Mouse (Mus musculus) CD4-positive helper T cell, adult 2 months (primary cell): Measurements from ENCODE around the gene Mast3.

ENCODE experiments used
- DNase-seq: peaks from one replicate; pipeline ENCODE4 v3.0.0-alpha.2; 2012; ENCODE audit warnings: low read depth, missing footprints, low spot score

Gene Mast3

DNA sequence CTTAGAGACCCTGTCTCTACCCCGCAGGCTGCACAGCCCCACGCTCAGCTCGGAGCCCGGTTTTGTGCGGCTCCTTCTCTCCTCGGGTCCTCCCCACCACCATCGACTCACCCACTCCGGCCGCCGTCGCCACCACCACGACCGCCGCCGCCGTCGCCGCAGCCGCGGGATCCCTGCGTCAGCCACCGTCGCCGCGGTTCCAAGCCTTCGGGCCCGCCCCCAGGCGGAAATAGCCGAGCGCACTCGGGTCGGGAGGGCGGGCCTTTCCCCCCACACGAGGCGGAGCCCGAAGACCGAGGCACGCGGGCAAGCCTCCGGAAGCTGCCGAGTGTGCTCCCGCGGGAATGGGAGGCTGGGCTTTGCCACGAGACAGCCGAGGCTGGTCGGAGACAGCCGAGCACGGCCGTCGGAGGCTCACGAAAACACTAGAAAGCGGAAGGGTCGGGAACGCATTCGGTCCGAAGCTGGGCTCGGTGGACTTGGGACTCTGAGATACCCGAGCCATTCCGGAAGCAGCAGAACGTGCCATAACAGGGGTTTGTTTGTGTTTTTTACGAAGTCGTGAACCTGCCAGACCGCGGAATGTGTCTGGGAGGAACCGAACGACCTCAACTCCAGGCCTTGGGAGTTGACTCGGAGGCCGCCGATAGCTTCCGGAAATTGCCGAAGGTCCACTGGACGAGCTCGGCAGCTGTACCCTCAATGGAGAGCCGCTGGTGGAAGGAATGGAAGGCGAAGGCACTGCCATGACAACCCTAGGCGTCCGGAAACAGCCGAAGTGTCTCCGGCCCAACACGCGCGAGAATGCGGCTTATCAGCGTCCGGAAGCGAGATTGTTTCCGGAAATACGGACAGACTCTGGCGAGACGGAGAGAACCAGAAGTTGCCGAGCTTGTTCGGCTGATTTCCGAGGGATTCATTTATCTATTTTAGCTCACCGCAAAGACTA is 28.1 kb downstream of the Mast3 start, which contains the start of gene Pik3r2:
TSS of gene Pik3r2 (minus strand) at position 218 of the 949 bp plus-strand sequence.
- peak; percentile 98 for DNase-seq

DNA sequence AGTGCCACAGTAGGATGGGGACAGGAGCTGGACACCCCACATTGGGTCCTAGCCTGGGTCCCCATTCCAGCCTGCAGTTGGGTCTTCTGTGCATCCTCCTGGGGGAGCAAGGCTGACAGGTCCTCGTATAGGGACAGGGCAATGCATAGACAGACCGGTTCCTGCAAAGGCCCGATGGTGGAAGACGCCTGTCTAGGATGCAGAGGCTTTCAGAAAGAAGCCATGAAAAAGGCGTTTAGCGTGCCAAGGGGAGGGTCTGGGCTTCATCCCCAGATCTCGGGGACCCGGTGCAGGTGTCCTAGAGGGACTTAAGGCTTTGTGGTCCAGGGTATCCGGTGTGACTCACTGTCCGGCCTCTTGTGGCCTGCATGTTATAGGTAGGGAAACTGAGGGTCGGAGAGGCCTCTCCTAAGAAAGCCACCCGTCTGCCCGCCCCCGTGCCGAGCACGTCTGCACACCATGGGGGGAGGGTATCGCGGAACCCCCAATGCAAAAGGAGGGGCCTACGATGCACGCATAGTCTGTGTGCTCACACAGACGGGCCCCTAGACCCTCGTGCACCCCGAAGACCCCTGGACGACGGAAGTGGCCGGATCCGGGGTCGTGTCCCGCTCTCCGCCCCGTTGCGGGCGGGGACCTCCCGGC is 28.9 kb downstream of the Mast3 start:
- no peak for DNase-seq

DNA sequence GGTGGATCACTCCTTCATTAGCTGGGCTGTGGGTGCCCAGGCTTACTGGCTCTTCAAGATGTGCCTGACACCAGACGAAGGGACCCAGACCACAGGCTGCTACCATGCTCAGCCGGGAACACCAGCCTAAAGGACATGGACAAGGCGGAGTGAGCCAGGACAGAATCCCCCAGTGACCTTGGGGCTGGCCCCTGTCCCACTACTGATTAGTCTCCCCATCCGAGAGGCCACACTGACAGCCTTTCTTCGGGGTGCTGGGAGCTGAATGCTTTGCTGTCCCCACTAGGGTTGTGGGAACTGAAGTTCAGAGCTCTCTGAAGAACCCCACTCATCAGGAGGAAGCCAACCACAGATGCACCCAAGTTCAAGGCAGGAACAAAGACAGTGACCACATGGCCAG is 29.6 kb downstream of the Mast3 start:
- DNase-seq = no peak

DNA sequence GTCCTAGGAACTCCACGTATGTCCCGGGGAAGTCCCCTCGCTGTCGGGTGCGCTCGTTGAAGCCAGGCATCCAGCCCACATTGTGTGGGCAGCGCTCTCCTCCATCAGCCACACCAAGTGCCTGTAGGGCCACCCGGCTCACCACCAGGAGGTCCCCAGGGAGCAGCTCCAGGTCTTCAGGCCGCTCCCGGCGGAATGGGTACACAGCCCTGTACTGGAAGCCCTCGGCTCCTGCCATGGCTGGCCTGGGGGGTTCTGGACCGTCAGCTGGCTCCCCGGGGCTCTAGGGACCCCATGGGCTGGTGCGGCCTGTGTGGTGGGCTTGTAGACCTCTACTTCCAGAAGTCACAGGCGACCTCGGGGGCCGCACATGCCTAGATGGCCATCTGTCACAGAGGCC is 30.1 kb downstream of the Mast3 start:
- DNase-seq = no peak

DNA sequence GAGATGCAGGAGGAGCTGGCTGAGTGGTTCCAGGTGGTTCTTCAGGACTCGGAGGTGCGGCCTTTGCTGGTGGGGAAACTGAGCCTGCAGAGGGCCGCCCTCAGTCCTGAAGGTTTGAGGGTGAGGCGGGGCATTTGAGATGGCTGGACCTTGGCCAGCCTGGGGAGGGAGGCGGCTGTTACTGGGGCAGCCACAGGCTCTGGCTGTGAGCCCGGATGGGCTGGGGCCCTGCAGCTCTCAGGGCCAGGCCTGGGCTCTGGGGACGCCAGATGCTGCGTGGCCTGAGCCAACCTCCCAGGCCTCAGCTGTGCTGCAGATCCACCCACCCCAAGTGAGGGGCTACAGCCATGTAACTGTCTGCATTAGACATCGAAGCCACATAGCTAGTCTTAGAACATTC is 31.0 kb downstream of the Mast3 start:
- no peak for DNase-seq

DNA sequence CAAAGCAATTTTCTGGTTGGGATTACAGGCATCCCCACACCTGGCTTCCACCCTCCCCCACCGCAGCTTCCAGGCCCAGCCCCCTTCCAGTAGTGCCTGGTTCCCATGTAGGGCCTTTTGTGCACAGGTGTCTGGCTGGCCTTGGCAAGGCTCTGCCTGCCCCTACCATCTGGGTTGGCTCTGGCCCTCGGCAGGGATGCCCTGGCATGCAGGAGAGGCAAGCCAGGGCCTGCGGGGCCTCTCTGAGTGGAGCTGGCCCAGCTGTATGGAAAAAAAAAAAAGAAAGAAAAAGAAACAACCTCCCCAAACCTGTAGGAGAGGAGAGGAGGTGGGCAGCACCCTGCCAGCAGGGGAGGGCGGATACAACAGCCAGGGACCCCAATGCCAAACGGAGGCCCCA is 31.4 kb downstream of the Mast3 start:
- DNase-seq = no peak

DNA sequence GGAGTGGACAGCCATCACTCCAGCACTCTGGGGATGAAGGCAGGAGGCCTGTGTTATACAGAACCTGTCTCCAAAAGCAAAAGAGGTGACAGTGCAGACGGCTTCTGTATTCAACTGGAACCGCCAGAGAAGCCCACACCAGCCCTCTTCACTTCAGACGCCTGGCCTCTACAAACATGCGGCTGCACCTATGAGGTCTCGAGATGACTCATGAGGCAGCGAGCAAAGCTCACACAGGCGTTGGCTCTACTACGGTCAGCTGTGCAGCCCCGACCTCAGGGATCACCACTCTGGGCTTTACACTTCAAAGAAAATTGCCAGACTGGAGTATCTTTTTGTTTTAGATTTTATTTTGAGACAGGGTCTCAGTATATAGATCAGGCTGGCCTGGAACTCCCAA is 32.0 kb downstream of the Mast3 start:
- DNase-seq = no peak

DNA sequence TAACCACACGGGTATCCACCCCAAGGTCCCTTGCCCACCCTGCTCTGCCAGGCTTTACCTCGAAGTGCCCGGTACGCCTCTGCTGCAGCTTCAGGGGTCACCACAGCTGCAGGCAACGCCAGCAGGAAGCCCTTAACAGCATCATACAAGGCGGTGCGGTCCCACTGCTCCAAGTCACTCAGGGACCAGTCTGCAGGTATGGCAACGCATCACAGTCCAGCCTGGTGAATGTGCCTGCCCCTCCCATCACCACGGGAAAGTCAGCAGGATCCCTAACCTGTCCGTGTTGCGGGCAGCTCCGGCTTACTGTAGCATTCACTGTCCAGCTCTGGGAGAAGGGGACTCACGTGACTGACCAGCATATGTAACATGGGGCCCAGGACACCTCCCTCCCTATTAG is 32.8 kb downstream of the Mast3 start:
- DNase-seq = no peak

DNA sequence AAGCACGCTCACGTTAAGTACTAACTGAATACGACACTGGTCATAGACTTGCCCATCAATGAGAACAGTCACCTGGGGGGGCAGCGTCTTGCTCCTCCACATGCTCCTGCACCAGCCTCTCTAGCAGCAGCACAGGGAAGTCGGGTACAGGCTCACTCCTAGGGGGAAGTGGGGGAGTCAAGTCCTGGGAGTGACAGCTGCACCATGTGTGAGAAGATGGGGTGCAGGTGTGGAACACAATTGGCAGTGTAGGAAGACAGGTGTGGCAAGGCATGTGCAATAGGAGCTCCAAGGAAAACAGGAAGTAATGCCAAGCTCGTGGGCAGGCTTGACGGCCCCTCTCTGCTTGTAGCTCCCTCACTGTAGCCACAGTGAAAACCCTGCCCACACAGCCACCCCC is 33.6 kb downstream of the Mast3 start:
- no peak for DNase-seq

DNA sequence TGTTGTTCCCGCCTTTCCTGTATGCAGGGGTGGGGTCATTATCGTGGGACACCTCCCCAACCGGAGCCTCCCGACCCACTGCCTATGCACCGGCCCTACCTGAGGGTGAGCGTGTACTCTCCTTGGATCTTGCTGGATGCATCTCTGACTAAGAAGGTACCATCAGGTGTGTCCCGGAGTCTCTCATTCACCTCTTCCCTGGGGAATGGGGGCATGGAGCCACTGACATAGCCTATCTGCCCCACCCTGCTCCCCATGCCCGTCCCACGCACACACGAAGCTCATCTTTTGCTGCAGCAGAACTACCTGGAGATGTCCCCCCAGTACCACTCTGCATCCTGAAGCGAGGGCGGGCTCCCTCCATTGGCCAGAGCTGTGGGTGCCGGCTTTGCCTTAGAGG is 34.1 kb downstream of the Mast3 start:
- no peak for DNase-seq

DNA sequence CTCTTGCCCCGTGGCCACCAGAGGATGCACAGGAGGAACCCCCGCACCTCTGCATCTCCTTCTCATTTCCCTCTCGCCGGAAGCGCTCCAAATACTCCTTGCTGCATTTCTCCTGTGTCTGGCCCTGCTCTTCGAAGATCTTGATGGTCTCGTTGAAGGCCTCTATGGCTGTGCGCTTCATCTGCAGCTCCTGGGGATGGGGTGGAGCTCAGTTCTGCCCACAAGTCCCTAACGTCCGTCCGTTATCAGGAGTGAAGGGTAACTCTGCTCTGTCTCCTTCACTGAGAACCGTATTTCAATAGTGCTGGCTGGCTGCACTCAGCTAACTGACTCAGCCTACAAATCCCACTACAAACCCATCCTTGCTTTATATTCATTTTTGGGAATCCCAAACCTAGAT is 35.0 kb downstream of the Mast3 start:
- DNase-seq = no peak

DNA sequence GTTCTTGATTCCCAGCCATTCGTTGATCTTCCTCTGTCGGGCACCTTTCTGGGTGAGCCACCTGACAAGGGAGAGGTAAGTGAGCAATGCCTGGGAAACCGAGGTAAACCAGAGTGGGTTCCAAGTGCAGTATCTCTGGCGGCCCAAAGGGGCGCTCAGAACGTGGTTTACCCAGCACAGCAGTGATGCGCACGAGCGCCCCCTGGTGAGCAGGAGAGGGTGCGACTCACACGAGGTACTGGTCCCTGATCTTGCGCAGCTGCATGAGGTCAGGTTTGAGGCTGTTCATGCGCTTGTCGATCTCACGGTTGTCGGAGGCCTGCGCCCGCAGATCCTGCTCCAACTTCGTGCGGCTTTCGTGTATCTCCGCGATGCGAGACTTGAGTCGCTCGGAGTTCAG is 35.5 kb downstream of the Mast3 start:
- peak; percentile 94 for DNase-seq

DNA sequence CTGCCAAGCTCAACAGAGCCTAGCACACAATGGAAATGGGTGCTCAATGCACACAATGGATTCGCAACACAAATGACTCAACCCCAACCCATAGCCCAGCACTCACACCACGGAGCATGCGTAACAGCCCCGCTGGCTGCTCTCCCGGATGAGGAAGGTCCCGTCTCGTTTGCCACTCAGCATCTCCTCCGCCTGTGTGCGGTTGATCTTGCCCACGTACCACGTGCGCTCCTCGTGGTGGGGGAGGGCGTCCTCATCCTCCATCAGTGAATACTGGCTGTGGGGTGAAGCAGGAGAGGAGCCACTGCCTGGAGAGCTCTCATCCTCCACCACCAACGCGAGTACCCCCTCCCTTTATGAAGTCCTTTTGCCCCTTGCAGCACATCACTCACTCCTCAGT is 35.9 kb downstream of the Mast3 start:
- DNase-seq = no peak

DNA sequence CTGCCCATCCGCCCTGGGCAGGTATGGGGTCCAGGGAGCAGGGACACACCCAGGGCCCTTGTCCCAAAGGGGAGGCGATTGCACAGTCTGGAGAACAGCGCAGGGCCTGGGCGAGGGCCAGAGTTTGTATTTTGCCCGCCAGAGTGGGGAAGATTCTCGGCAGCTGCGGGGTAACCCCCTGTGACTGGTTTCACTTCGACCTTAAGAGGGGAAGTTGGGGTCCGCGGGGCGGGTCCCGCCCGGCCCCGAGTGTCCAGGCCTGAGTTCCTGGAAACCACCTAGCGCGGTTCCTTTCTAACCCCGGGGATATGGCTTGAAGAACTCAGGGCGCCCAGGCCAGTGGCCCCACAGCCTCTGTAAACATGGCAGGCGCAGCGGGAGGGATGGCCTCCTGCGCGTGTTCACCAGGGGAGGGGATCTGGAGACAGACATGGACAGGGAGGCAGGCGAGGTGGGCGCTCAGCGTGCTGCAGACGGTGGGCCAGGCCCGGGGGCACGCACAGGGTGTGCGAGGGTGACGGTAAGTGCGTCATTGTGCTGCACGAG is 36.5 kb downstream of the Mast3 start:
- DNase-seq = no peak

DNA sequence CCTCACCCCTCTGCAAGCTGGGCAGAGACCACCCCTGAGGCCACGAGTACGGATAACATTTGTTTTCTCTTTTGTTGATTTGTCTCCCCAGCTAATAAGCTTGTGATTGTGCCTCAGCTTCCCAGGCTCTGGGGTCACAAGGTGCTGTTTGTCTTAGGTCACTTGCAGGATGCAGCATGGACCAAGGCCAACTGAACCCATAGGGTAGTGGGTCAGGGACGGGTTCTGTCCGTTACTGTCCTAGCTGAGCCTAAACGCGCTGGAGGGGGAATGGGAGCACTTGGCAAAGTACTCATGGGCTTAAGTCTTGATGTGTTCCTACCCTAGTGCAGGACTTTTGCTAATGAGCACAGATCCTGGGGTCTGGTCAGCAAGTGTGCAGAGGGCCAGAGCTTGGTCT is 37.4 kb downstream of the Mast3 start:
- no peak for DNase-seq

DNA sequence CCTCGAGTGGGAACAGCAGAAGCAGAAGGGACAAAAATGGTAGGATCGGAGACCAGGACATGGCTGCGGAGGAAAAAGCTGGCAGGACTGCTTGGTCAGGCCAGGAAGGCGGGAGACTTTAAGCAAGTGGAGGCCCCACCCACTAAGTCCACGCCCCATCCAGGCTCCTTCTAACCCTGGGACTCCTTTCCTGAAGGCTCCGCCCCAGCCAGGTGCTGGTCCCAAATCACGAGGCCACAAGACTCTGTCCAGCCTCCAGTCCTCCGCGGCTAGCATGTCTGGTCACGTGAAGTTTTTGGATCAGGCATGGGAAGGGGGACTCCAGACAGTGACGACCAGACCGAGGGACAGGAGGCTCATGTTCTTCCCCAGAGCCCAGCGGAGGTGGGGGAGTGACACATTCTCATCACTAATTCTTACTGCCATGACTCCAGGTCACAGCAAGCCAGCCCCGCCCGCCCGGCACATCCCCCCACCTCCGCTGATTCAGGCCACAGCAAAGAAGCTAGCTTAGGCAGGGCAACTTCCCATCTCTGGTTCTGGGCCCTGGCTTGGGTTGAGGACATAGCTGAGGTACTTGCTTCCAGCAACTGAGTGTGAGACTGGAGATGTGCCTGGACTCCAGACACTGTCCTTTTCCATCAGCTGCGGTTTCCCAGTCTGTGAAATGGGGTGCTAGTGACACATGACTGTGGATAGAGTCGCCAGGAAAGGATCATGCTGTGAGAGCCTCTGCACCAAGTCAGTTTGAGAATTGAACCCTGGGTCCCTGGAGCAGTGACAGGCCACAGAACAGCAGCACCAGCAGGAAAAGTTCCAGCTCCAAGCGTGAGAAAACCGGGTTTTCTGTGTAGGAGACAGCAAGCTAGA is 38.0 kb downstream of the Mast3 start:
- DNase-seq = peak; percentile 60

DNA sequence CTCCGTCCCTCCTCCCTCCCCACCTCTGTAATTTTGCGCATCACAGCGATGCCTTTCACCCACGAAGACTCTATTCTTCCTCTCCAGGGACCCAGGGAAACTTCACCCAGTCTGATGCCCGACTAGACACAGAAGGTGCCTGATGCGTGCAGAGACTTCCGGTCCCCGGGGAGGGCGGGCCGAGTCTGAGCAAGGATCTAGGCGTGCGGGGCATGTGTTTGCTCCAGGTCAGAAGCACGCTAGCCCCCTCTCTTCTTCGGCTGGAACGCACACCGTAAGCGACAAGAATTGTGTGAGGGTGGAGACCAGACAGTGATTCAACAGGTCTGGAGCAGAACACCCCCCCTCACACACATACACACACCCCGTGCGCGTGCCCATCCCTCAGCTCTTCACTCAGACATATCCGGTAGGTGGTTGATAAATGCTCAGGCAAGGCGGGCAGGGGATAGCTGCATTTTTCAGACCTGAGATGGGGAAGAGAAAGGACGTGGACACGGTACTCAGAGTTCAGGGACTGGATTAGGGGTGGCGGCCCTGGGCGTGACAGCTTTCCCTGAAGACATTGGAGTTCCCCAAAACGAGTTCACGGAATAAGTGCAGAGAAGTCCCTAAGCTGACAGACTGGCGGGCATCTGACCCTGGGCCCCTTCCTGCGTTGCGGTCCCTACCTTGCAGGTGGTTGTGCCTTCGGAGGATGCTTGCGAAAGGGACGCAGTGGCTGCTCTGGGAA is 38.9 kb downstream of the Mast3 start:
- peak; percentile 79 for DNase-seq

DNA sequence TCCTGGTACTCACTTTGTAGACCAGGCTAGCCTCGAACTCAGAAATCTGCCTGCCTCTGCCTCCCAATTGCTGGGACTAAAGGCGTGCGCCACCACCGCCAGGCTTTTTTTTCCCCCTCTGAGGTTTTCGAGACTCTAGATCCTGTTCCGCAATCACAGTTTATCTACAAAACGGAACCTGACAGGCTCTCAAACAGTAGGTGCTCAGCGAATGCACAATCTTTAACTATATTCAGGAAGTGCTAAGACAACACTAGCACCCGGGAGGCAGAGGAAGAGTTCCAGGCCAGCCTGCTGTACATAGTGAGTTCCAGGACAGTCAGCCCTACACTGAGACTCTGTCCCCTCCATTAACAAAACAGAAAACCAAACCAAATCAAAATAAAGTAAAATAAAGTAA is 39.5 kb downstream of the Mast3 start:
- peak; percentile 63 for DNase-seq

DNA sequence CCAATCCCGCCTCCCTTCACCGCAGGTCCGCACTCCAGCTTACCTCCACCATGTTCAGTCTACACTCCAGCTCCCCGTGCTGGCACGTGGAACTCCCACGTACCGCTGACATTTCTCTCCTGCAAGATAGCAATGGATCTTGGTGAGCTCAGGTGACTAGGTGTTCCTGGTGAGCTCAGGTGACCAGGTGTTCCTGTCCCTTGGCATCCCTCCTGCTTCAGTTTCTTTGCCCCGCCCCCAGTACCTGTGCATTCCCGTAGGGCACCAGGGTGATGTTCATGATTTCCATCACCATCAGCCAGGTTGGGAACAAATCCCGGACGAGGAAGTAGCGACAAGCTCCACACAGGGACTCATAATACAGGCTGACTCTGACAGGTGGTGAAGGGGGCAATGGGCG is 40.2 kb downstream of the Mast3 start:
- DNase-seq = no peak

DNA sequence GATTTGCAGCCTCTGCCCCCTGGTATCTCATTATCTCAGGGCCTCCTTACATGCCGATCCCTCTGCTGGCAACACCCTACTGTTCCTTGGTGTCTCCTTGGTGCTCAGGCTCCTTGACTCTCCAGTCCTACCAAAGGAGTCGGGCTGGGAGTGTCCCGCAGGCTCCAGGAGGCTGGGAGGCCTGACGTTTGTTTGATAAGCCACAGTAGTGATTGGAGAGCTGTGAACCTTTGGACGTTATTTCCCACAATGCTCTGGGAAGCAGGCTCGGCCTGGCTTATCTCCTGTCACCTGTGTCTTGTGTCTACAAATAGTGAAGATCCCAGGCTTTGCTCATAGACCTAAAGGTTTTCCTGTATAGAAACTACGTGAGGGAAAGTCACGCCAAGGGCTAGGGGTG is 40.8 kb downstream of the Mast3 start:
- DNase-seq = no peak

DNA sequence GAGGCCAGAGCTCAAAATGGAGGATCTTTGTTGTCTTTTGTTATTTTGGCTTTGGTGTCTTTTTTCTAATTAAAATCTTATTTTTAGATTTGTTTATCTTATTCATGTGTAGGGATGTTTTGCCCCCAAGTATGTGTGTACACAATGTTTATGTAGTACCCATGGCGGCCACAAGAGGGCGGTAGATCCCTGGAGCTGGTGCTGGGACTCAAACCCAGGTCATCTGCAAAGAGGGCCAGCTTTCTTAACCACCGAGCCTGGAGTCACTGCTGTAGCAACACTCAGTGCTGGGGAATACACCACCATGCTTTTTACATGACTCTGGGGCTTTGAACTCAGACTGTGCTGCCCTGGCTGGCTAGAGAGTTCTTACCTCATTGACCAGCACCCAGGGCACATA is 41.5 kb downstream of the Mast3 start:
- peak; percentile 61 for DNase-seq
